Mouse (Mus musculus) gastrocnemius, adult 18-20 months (tissue): Measurements from ENCODE around the gene Map3k3. TPM values are rescaled to one million over a fixed set of nuclear protein-coding genes. Genes with fewer than 3 reads are reported as not detected.
A peak's percentile ranks its signal among the peaks of the same experiment; 100 is the strongest.
"Not testable (repeated sequence)": the region's sequence is repeated elsewhere in the genome, so short reads cannot be mapped to it uniquely, and the experiment has no call there.

ENCODE experiments used
- DNase-seq: peaks from one replicate; pipeline ENCODE4 v3.0.0; 2021; ENCODE audit warnings: low spot score
- long read RNA-seq, 2 experiments: library from polyadenylated mRNA; stranded (forward); transcript quantifications; one replicate each; pipeline ENCODE4 v2.0.0; 2021
- total RNA-seq, 2 experiments: library from RNA; stranded (reverse); gene quantifications; 2 replicates each; pipeline ENCODE4 v1.2.3; 2021

Map3k3 gene
- 10 to 100 TPM; 20.9 to 23.2 TPM for total RNA-seq
- long read RNA-seq, experiment 1, transcript Map3k3-201 (16 exons, 3,450 nt) = major isoform, 9 of 12 reads
- long read RNA-seq, experiment 1, partial matches to known transcripts = 1 of 12 reads
- long read RNA-seq, experiment 1, other reads (novel, unspliced or antisense) = 2 of 12 reads
- long read RNA-seq, experiment 2, transcript Map3k3-201 (16 exons, 3,450 nt) = major isoform, 12 of 14 reads
- long read RNA-seq, experiment 2, partial matches to known transcripts = 0 of 14 reads
- long read RNA-seq, experiment 2, other reads (novel, unspliced or antisense) = 2 of 14 reads

DNA sequence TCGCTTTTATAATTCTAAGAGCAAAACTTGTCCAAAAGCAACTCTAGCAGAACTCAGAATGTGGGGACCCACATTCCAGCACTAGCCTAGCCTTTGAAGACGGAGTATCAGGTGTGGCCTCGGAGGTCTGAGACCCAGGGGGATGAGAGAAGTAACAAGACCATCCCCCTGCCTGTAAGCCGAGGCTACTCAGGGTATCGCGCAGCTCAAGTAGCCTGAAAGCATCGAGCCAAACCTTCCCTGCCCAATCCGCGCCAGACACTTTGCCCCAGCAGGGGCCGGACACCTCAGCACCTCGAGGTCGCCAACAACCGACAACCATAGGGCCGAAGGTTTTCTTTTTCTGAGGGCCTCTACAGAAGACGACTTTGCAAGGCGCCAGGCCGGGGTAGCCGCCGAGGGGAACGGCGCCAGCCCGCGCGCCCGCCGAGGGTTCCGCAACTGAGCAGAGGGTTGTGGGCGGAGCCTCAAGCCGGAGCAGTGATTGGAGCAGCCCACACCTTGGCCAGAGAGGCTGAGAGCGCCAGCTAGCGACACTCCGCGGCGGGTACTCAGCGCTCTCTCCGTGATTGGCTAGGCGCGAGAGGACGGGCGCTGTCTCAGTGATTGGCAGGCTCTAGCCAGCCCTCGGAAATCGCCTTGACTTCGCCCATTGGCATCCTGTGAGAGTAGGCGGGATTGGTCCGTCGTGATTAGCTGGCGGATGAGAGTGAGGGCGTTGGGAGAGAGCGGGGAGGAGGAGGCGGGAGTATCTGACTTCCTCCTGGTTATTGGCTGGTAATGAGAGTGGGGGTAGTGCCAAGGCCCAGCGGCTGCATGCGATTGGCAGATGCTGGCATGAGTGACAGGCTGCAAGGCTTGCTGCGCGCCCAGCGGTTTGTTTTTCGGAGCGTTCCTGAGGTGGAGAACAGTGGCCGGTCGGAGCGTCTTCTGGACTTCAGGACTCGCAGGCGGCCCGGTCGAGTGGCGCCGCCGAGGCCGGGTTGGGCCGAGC lies at the start of gene Map3k3:
Map3k3 (plus strand) TSS at position 906 of the 994 bp plus-strand sequence.
- DNase-seq = peak; percentile 100

DNA sequence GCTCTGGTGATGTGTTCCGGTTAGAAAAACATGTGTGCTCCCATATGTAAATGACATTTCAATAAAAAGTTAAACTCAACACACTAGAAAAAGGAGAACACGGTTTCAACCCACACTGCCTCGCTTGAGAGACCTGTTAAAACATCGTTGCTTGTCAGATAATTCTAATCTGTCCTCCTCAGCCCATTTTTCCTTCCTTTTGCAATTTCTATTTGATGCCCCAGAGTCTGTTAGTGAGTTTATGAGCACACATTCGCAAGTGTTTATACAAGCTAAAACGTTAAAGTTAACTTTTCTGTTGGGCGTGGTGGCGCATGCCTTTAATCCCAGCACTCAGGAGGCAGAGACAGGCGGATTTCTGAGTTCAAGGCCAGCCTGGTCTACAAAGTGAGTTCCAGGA lies 49.4 kb upstream of the Map3k3 start:
- no peak for DNase-seq

DNA sequence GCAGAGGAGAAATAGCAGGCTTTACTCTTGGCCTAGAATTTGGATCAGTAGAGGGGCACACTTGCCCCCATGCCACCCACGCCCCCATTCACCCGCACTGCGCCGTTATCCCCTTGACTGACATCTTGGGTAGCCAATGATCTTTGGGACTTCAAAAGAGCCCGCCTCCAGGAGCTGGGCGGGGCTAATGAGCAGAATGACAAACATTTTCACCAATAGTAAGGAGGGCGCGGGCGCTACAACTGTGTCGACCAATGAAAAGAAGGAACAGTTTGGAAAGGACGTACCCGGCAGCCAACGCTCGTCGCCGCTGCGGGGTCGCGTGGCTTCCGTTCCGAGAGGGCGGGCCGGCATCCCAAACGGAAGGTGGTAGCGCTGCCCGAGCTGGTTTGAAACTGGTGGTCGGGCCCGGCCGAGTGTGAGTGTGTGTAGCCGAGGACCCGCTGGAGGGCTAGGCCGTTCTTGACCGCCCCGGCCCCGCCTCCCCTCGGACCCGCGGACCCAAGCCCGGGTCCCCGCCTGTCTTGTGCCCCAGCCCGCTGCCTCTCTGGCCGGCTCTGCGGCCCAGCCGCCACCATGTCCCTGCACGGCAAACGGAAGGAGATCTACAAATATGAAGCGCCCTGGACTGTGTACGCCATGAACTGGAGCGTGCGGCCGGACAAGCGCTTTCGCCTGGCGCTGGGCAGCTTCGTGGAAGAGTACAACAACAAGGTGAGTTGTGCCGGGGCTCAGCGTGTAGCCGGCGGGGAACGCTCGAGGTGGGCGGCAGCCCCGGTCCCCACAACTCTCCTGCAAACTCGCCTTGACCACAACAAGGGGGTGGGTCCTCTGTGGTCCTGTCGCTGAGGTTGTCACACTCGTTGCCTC lies 47.6 kb upstream of the Map3k3 start, which contains the start of gene Dcaf7:
Dcaf7 (plus strand) TSS at position 325 of the 870 bp plus-strand sequence.
- peak; percentile 98 for DNase-seq

GRCm38 (mm10) chr11:106037418-106037751 lies 47.0 kb upstream of the Map3k3 start:
- DNase-seq = no peak

DNA sequence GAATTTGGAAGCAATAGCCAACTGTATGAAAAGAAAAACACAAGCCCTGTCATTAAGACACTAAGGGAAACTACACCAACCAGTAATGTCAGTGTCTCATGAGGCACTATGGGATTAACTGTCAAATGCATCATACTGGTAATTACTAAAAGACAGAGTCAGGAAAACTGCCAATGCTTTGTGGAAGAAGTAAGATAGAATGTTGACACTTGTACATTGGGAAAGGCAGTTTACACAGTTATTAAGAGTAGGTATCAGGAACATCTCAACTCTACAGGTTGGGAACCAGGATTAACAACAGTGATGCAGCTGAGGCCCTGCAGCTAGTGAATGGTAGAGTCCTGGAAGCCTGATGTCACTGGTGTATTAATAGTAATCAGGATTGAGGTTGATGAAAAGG lies 40.1 kb upstream of the Map3k3 start:
- no peak for DNase-seq

DNA sequence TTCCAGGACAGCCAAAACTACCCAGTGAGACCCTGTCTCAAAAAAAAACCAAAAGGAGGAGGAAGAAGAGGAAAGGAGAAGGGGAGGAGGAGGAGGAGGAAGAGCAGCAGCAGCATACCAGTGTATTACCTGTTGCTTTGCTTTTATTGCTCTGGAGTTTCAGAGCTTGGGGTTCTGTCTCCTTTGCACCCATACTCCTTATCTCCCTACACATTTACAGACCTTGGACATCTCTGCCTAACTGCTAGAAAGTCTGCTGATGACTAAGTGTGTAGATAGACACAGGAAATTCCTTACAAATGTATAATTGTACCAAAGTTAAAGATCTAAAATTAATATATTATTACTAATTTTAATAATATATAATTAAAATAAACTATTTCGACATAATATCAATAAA lies 39.2 kb upstream of the Map3k3 start:
- DNase-seq = no peak

GRCm38 (mm10) chr11:106045780-106046179 lies 38.6 kb upstream of the Map3k3 start:
- DNase-seq = no peak

DNA sequence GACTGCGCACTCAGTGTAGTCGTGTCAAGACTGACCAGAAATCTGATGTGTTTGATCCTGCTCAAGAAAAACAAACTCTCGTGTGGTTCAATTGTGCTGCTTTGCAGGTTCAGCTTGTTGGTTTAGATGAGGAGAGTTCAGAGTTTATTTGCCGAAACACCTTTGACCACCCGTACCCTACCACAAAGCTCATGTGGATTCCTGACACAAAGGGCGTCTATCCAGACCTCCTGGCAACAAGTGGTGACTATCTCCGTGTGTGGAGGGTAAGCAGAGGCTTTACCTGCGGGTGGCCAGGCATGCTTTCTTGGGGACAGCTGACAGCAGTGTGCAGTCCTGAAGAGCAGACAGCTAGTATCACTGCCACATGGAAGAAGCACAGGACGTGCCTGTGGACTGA lies 37.8 kb upstream of the Map3k3 start:
- no peak for DNase-seq

- DNase-seq = no peak
These were observed 30.5 kb upstream of the Map3k3 start for GRCm38 (mm10) chr11:106053921-106054320.

GRCm38 (mm10) chr11:106054600-106054999 lies 29.8 kb upstream of the Map3k3 start:
- no peak for DNase-seq

DNA sequence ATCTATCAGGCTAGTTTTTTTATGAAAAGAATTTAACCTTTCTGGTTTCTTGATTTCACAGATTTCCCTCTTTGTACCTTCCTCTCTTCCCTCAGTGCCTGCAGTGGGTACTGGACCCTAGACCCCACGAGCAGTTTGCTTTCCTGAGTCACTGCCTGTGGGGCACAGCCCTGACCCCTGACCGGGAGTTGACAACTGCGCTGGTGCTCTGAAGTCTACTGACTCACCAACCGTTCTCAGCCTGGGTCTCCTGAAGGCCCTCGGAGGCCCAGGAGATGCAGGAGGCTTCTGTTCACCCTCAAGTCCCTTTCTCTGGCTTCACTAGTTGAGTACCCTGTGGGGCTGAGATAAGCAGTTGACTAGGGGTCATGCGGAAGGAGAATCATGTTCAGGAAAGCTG lies 29.1 kb upstream of the Map3k3 start:
- DNase-seq = no peak

GRCm38 (mm10) chr11:106056819-106057491 lies 27.5 kb upstream of the Map3k3 start:
- no peak for DNase-seq

- DNase-seq = no peak
These were observed 26.4 kb upstream of the Map3k3 start for GRCm38 (mm10) chr11:106058020-106058419.

GRCm38 (mm10) chr11:106060549-106060948 lies 23.9 kb upstream of the Map3k3 start:
- no peak for DNase-seq

- no peak for DNase-seq
These were observed 23.1 kb upstream of the Map3k3 start for GRCm38 (mm10) chr11:106061311-106061710.

GRCm38 (mm10) chr11:106063756-106064155 lies 20.7 kb upstream of the Map3k3 start:
- DNase-seq = no peak

GRCm38 (mm10) chr11:106065073-106065922 lies 19.1 kb upstream of the Map3k3 start:
- no peak for DNase-seq

DNA sequence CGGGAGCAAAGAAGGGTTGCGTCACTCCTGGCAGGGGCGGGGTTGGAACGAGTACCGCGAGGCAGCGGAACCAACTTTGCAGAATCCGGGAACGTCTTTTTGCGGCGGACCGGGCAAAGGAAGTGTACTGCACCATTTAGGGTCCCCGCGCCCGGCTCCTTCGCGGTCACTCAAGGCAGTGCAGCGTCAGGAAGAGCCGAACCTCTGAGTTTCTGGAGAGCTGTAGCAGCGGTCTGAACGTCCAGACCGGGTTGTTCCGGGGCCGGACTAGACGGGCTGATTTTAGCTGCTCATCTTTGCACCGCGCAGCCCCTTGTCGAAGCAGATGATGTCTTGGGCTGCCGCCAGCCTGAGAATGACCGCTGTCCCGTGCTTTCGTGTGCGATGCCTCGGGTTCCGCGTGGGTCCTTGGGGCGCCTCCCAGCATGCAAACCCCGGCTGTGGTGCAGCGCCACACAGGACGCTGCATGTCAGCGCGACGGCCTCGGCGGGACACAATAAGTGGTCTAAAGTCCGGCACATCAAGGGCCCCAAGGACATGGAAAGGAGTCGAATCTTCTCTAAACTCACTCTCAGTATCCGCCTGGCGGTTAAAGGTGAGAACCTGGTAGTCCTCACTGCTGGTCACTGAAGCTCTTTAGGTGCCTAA lies 18.4 kb upstream of the Map3k3 start, which contains the start of gene Taco1:
Taco1 (plus strand) TSS at position 139 of the 649 bp plus-strand sequence.
- peak; percentile 97 for DNase-seq

GRCm38 (mm10) chr11:106066616-106067015 lies 17.8 kb upstream of the Map3k3 start:
- DNase-seq = not testable (repeated sequence)
